Comparison of ENCODE assay signal across 18 mouse cellular contexts in the genomic region with DNA sequence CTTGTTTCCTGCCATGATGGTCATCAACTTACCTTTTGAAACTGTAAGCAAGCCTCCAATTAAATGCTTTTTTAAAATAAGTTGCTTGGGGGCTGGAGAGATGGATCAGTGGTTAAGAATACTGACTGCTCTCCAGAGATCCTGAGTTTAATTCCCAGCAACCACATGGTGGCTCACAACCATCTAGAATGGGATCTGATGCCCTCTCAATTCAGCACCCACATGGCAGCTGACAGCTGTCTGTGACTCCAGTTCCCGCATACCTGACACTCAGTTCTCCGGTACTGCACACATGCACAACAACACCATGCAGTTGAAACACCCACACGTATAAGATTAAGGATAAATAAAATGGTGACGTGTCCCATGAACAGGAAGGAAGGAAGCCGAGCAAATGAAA. TPM values are rescaled to one million over a fixed set of nuclear protein-coding genes. Genes with fewer than 3 reads are reported as not detected.
DNase-seq lines count a peak whose midpoint lies in the region; ATAC-seq and TF ChIP-seq lines count a peak whose summit lies in the region.
"Had no signal": no experiment of that assay in that cellular context is flagged by ENCODE, and none has a peak within 500 bp of the region (broad histone marks: within the 10 kb centered on the region; RNA-seq: fewer than 3 reads in every experiment).

No protein-coding gene starts in this region.

- H3K9me3 ChIP-seq in kidney, embryonic 14.5 days (ENCODE audit: control insufficient read depth, low read length): no peaks in the 10 kb centered on the region
- H3K9me3 ChIP-seq in liver, postnatal 0 days (ENCODE audit: low read length): no peaks in the 10 kb centered on the region
- H3K9me3 ChIP-seq: embryonic facial prominence, embryonic 13.5 days; forebrain, embryonic 12.5 days; heart, embryonic 12.5 days; hindbrain, embryonic 10.5 days had no signal

- no peak for TF ChIP-seq POLR2A in myocyte (IDR thresholded peaks at IDR 0.05; ENCODE audit: insufficient read length, low read depth)
- TF ChIP-seq POLR2A in heart, adult 2 months (IDR thresholded peaks at IDR 0.05; ENCODE audit: insufficient read depth, low read depth, low read length): no peak

- H3K4me1 ChIP-seq in kidney, embryonic 14.5 days (ENCODE audit: control insufficient read depth, insufficient read depth, low read length): peaks cover 9% of the 10 kb centered on the region; the same call in 1 of the 2 replicates
- H3K4me1 ChIP-seq in liver, postnatal 0 days (ENCODE audit: insufficient read depth): peaks cover 19% of the 10 kb centered on the region
- peaks cover 4% of the 10 kb centered on the region for H3K4me1 ChIP-seq in heart, adult 2 months (ENCODE audit: control insufficient read depth, insufficient read depth, low read length)

- no peaks in the 10 kb centered on the region for H3K36me3 ChIP-seq in kidney, embryonic 14.5 days (ENCODE audit: control insufficient read depth, insufficient read depth, low read length)
- H3K36me3 ChIP-seq in liver, postnatal 0 days (replicated peaks; ENCODE audit: insufficient read depth, low read length): 0 out of 2 replicates have a peak, but pooled peaks cover under 1% of the 10 kb centered on the region
- no peaks in the 10 kb centered on the region for H3K36me3 ChIP-seq in myocyte (ENCODE audit: control insufficient read depth, insufficient read depth)
- peaks cover 1% of the 10 kb centered on the region for H3K36me3 ChIP-seq in heart, adult 2 months (ENCODE audit: control insufficient read depth, insufficient read depth, low read length)
- H3K36me3 ChIP-seq: embryonic facial prominence, embryonic 13.5 days; forebrain, embryonic 12.5 days; heart, embryonic 12.5 days; hindbrain, embryonic 10.5 days had no signal

- H3ac ChIP-seq in myocyte (ENCODE audit: control insufficient read depth, insufficient read length): no peak overlapping the region

- H3K27me3 ChIP-seq in kidney, embryonic 14.5 days (ENCODE audit: control insufficient read depth, insufficient read depth, low read length): no peaks in the 10 kb centered on the region
- H3K27me3 ChIP-seq in liver, postnatal 0 days (ENCODE audit: insufficient read depth, low read length): no peaks in the 10 kb centered on the region
- H3K27me3 ChIP-seq in myocyte (ENCODE audit: control insufficient read depth, insufficient read depth, insufficient read length): no peaks in the 10 kb centered on the region
- H3K27me3 ChIP-seq in heart, adult 2 months (ENCODE audit: control insufficient read depth, insufficient read depth, low read length): no peaks in the 10 kb centered on the region
- H3K27me3 ChIP-seq: embryonic facial prominence, embryonic 13.5 days; forebrain, embryonic 12.5 days; heart, embryonic 12.5 days had no signal

- H3K4me3 ChIP-seq in kidney, embryonic 14.5 days (ENCODE audit: low read length): no peak overlapping the region
- no peak overlapping the region for H3K4me3 ChIP-seq in liver, postnatal 0 days (ENCODE audit: low read depth, low read length)
- H3K4me3 ChIP-seq in myocyte: no peak overlapping the region
- no peak overlapping the region for H3K4me3 ChIP-seq in heart, adult 2 months
- H3K4me3 ChIP-seq: embryonic facial prominence, embryonic 13.5 days; forebrain, embryonic 12.5 days; heart, embryonic 12.5 days; hindbrain, embryonic 10.5 days had no signal

- no peak overlapping the region for H3K4me2 ChIP-seq in kidney, embryonic 14.5 days (replicated peaks; ENCODE audit: low read depth, low read length)
- no peak overlapping the region for H3K4me2 ChIP-seq in liver, postnatal 0 days (ENCODE audit: low read depth, low read length)
- H3K4me2 ChIP-seq in myocyte (ENCODE audit: low read depth): no peak overlapping the region
- H3K4me2 ChIP-seq: embryonic facial prominence, embryonic 13.5 days; forebrain, embryonic 12.5 days; heart, embryonic 12.5 days had no signal

- no peak overlapping the region for H3K9ac ChIP-seq in kidney, embryonic 14.5 days (ENCODE audit: low read depth, low read length)
- H3K9ac ChIP-seq in liver, postnatal 0 days (replicated peaks): no peak overlapping the region
- no peak overlapping the region for H3K9ac ChIP-seq in heart, adult 2 months (ENCODE audit: low read depth, low read length)
- H3K9ac ChIP-seq: embryonic facial prominence, embryonic 13.5 days; forebrain, embryonic 12.5 days; heart, embryonic 12.5 days had no signal

- no peak for ATAC-seq in kidney, embryonic 14.5 days (ENCODE audit: low FRiP score, low TSS enrichment)
- no peak for ATAC-seq in liver, postnatal 0 days
- ATAC-seq: forebrain, embryonic 16.5 days had no signal

- 0 out of 2 replicates have a peak, but pooled peaks have one; percentile 17 for TF ChIP-seq CTCF in liver, postnatal 0 days (IDR thresholded peaks at IDR 0.05; ENCODE audit: low read depth)
- no peak for TF ChIP-seq CTCF in heart, adult 2 months (IDR thresholded peaks at IDR 0.05)

- H3K27ac ChIP-seq in kidney, embryonic 14.5 days (ENCODE audit: low read depth, low read length): no peak overlapping the region
- no peak overlapping the region for H3K27ac ChIP-seq in liver, postnatal 0 days (ENCODE audit: low read depth)
- no peak overlapping the region for H3K27ac ChIP-seq in heart, adult 2 months
- H3K27ac ChIP-seq: embryonic facial prominence, embryonic 13.5 days; forebrain, embryonic 12.5 days; hindbrain, embryonic 10.5 days had no signal

- peak; percentile 14 for DNase-seq in kidney, adult 18-20 months
- DNase-seq in kidney, adult 11 months: no peak
- DNase-seq in kidney, postnatal 14 days: peak; percentile 19
- no peak for DNase-seq in liver, postnatal 0 days
- no peak for DNase-seq in liver
- DNase-seq in heart, adult 2 months: no peak
- DNase-seq: adrenal gland, postnatal 10 days; cerebellum, adult 11-12 months; cerebellum, adult 9-11 months; cerebellum, postnatal 36 days; gastrocnemius, postnatal 10 days had no signal

- peaks cover 9% of the 10 kb centered on the region for H3K79me2 ChIP-seq in myocyte (ENCODE audit: control insufficient read depth, insufficient read depth)
- no peaks in the 10 kb centered on the region for H3K79me2 ChIP-seq in heart, adult 2 months (replicated peaks; ENCODE audit: control insufficient read depth, insufficient read depth, low read length)

- intact Hi-C loops in heart, adult 2 months (cut with DNase I): no loop called here

- WGBS in kidney, embryonic 14.5 days: 77% methylated on average over 5 of the region's 5 CpGs
- WGBS in liver, postnatal 0 days (ENCODE audit: insufficient replicate concordance): 66% methylated on average over 5 of the region's 5 CpGs
- WGBS in heart, adult 2 months: 61% methylated on average over 5 of the region's 5 CpGs

- no peak for TF ChIP-seq EP300 in liver, postnatal 0 days (IDR thresholded peaks at IDR 0.05; ENCODE audit: low read depth)
- TF ChIP-seq EP300 in heart, adult 2 months (IDR thresholded peaks at IDR 0.05; ENCODE audit: insufficient read depth, low read depth, low read length): no peak

TF ChIP-seq in myocyte, 11 proteins besides CTCF, POLR2A, EP300 and RAD21:
- no peak for TF ChIP-seq POLR2AphosphoS2 (IDR thresholded peaks at IDR 0.05; ENCODE audit: insufficient read length, low read depth)
- TF ChIP-seq TCF12 (IDR thresholded peaks at IDR 0.05; ENCODE audit: insufficient read depth, poor library complexity, severe bottlenecking): no peak
- TF ChIP-seq MYOG (IDR thresholded peaks at IDR 0.05; ENCODE audit: control insufficient read depth in 1 of 3, insufficient read depth in 1 of 3, insufficient read length in 2 of 3, low read depth in 2 of 3): peak in 1 of 3 experiments; percentile 59
- TF ChIP-seq MAX (IDR thresholded peaks at IDR 0.05; ENCODE audit: low read depth): no peak
- no peak for TF ChIP-seq SRF (IDR thresholded peaks at IDR 0.05; ENCODE audit: control insufficient read depth, insufficient read length, low read depth)
- no peak for TF ChIP-seq REST (IDR thresholded peaks at IDR 0.05; ENCODE audit: insufficient read depth, insufficient read length)
- TF ChIP-seq CEBPB (IDR thresholded peaks at IDR 0.05; ENCODE audit: insufficient read depth, poor library complexity, severe bottlenecking): no peak
- peak in 2 of 3 experiments; percentile 26 to 69 for TF ChIP-seq MYOD1 (IDR thresholded peaks at IDR 0.05; ENCODE audit: control insufficient read depth in 1 of 3, insufficient read length in 2 of 3, low read depth in 2 of 3)
- no peak for TF ChIP-seq USF1 (IDR thresholded peaks at IDR 0.05; ENCODE audit: low read depth)

RNA-seq across cellular contexts. Expression of gene Dcaf12, which starts 3.6 kb away (rescaled TPM):
- 36.6 and 53.0 TPM in 2 replicates for polyA plus RNA-seq in kidney, embryonic 14.5 days (2014; fragmentation: Nextera tagmentation; extraction: Ambion mirVana)
- 35.8 and 39.6 TPM in 2 replicates for polyA plus RNA-seq in liver, postnatal 0 days (2015; fragmentation: Nextera tagmentation; extraction: Ambion mirVana)
- 27.1 TPM for polyA plus RNA-seq in myocyte (2012; fragmentation: generic; extraction: Trizol)
- 10 to 100 TPM; 31.5 to 57.9 TPM for total RNA-seq in heart, adult 2 months (2021)
- 26.5 and 32.4 TPM in 2 replicates for polyA plus RNA-seq in heart, adult 2 months (2012; rRNA removed)

RNA-seq across cellular contexts. Expression of gene Ubap1, which starts 30.5 kb away (rescaled TPM):
- 39.7 and 59.5 TPM in 2 replicates for polyA plus RNA-seq in kidney, embryonic 14.5 days (2014; fragmentation: Nextera tagmentation; extraction: Ambion mirVana)
- 25.6 and 28.6 TPM in 2 replicates for polyA plus RNA-seq in liver, postnatal 0 days (2015; fragmentation: Nextera tagmentation; extraction: Ambion mirVana)
- polyA plus RNA-seq in myocyte (2012; fragmentation: generic; extraction: Trizol): 29.2 TPM
- 10 to 100 TPM; 37.3 to 43.7 TPM for total RNA-seq in heart, adult 2 months (2021)
- 21.8 and 37.1 TPM in 2 replicates for polyA plus RNA-seq in heart, adult 2 months (2012; rRNA removed)

RNA-seq across cellular contexts. Expression of gene Ubap2, which starts 43.3 kb away (rescaled TPM):
- 37.2 and 65.5 TPM in 2 replicates for polyA plus RNA-seq in kidney, embryonic 14.5 days (2014; fragmentation: Nextera tagmentation; extraction: Ambion mirVana)
- polyA plus RNA-seq in liver, postnatal 0 days (2015; fragmentation: Nextera tagmentation; extraction: Ambion mirVana): 8.3 and 10.8 TPM in 2 replicates
- polyA plus RNA-seq in myocyte (2012; fragmentation: generic; extraction: Trizol): 71.5 TPM
- 10 to 100 TPM; 50.3 to 57.4 TPM for total RNA-seq in heart, adult 2 months (2021)
- 34.0 and 44.5 TPM in 2 replicates for polyA plus RNA-seq in heart, adult 2 months (2012; rRNA removed)

Comparison
In these comparisons a context has a peak if more than half of its experiments do, and no peak if none do; other contexts are left out.
1. DNase-seq: peak in kidney, adult 18-20 months (single experiment) and kidney, postnatal 14 days (single experiment); none in kidney, adult 11 months (single experiment), liver, postnatal 0 days (single experiment), liver (single experiment) and heart, adult 2 months (0 of 2).